Mouse (Mus musculus) R1 (cell line): Measurements from ENCODE around the gene E2f8.

Experiments
- DNase-seq: peaks from one replicate; pipeline ENCODE4 v3.0.0-alpha.2; 2018; ENCODE audit warnings: low read depth, low spot score

Gene E2f8

GRCm38 (mm10) chr7:48881486-48881885 is at the start of gene E2f8:
TSS of gene E2f8 (minus strand) at chr7:48881596.
- peak; percentile 81 for DNase-seq

- DNase-seq: no peak
These were observed 49.0 kb upstream of the E2f8 start for GRCm38 (mm10) chr7:48930399-48930798.

- peak; percentile 62 for DNase-seq
These were observed 47.0 kb upstream of the E2f8 start for GRCm38 (mm10) chr7:48928364-48928763.

GRCm38 (mm10) chr7:48925214-48925613 is 43.8 kb upstream of the E2f8 start:
- DNase-seq: no peak

- peak; percentile 51 for DNase-seq
These were observed 42.2 kb upstream of the E2f8 start for GRCm38 (mm10) chr7:48923620-48924019.

- no peak for DNase-seq
These were observed 37.0 kb upstream of the E2f8 start for GRCm38 (mm10) chr7:48918389-48918788.

GRCm38 (mm10) chr7:48917988-48918387 is 36.6 kb upstream of the E2f8 start:
- DNase-seq: peak; percentile 97

- peak; percentile 97 for DNase-seq
These were observed 36.1 kb upstream of the E2f8 start for GRCm38 (mm10) chr7:48917463-48917862.

- DNase-seq: no peak
These were observed 33.5 kb upstream of the E2f8 start for GRCm38 (mm10) chr7:48914630-48915506.

- DNase-seq: no peak
These were observed 29.8 kb upstream of the E2f8 start for GRCm38 (mm10) chr7:48911146-48911545.

- no peak for DNase-seq
These were observed 28.9 kb upstream of the E2f8 start for GRCm38 (mm10) chr7:48910282-48910681.

GRCm38 (mm10) chr7:48909342-48909671 is 27.9 kb upstream of the E2f8 start:
- DNase-seq: no peak

- DNase-seq: no peak
These were observed 27.3 kb upstream of the E2f8 start, which contains the start of gene Nav2 for GRCm38 (mm10) chr7:48908521-48909341. TSS of gene Nav2 (plus strand) at chr7:48908716.

- no peak for DNase-seq
These were observed 21.1 kb upstream of the E2f8 start for GRCm38 (mm10) chr7:48902454-48902853.

GRCm38 (mm10) chr7:48900408-48901167 is 19.2 kb upstream of the E2f8 start:
- DNase-seq: no peak

GRCm38 (mm10) chr7:48898416-48898815 is 17.0 kb upstream of the E2f8 start:
- DNase-seq: no peak

GRCm38 (mm10) chr7:48897539-48898163 is 16.3 kb upstream of the E2f8 start:
- DNase-seq: peak; percentile 64

- no peak for DNase-seq
These were observed 14.7 kb upstream of the E2f8 start for GRCm38 (mm10) chr7:48896051-48896450.

GRCm38 (mm10) chr7:48895475-48895874 is 14.1 kb upstream of the E2f8 start:
- no peak for DNase-seq

- no peak for DNase-seq
These were observed 13.4 kb upstream of the E2f8 start for GRCm38 (mm10) chr7:48894763-48895162.

- DNase-seq: peak; percentile 49
These were observed 12.8 kb upstream of the E2f8 start for GRCm38 (mm10) chr7:48894152-48894551.
